Mouse (Mus musculus) heart, adult 2 months (tissue): Measurements from ENCODE around the gene Gm8882. TPM values are rescaled to one million over a fixed set of nuclear protein-coding genes. Genes with fewer than 3 reads are reported as not detected.
"Not testable (repeated sequence)": the region's sequence is repeated elsewhere in the genome, so short reads cannot be mapped to it uniquely, and the experiment has no call there.

Source experiments
- DNase-seq, 2 experiments: peaks; one replicate each; pipeline ENCODE4 v3.0.0; 2021
- H3K27ac ChIP-seq: fragments of 200-600 bp; 2 replicates; pipeline ENCODE4 v1.8.1; 2022
- H3K27me3 ChIP-seq: fragments of 200-500 bp; 2 replicates; pipeline ENCODE4 v1.6.1; 2012; ENCODE audit warnings: mild to moderate bottlenecking, low read length, inconsistent platforms, mixed read lengths; ENCODE audit not compliant: control insufficient read depth, insufficient read depth
- H3K36me3 ChIP-seq: fragments of 200-500 bp; 2 replicates; pipeline ENCODE4 v1.6.1; 2012; ENCODE audit warnings: low read length, inconsistent platforms; ENCODE audit not compliant: control insufficient read depth, insufficient read depth
- H3K4me1 ChIP-seq: fragments of 200-500 bp; 2 replicates; pipeline ENCODE4 v1.6.1; 2011; ENCODE audit warnings: low read length; ENCODE audit not compliant: control insufficient read depth, insufficient read depth
- H3K4me3 ChIP-seq: fragments of 200-600 bp; 2 replicates; pipeline ENCODE4 v1.8.1; 2022
- H3K79me2 ChIP-seq: fragments of 200-500 bp; replicated peaks from 2 replicates; pipeline ENCODE4 v1.6.1; 2012; ENCODE audit warnings: mild to moderate bottlenecking, inconsistent platforms, low read length, moderate library complexity, mixed read lengths; ENCODE audit not compliant: control insufficient read depth, insufficient read depth
- H3K9ac ChIP-seq: fragments of 200-500 bp; 2 replicates; pipeline ENCODE4 v1.6.1; 2012; ENCODE audit warnings: low read depth, mild to moderate bottlenecking, control low read depth, inconsistent platforms, low read length, mixed read lengths
- WGBS: fragments of 180-500 bp; shearing (Covaris S2); methylation state at CpG from one replicate; pipeline ENCODE4 v1.1.7; 2018; 5-methylcytosine and 5-hydroxymethylcytosine counted together
- intact Hi-C: fragments of 180-260 bp; cut with DNase I; formaldehyde crosslinking; loops from one replicate; pipeline ENCODE4 v1.15.1; 2025
- long read RNA-seq: library from polyadenylated mRNA; stranded (forward); transcript quantifications from one replicate; pipeline ENCODE4 v2.0.0, GENCODE M21; 2021
- polyA plus RNA-seq: library from polyadenylated mRNA; depleted of rRNA; stranded (reverse); fragments of >200 nt; gene quantifications from 2 replicates; pipeline ENCODE4 v1.2.3, GENCODE M21; 2012; rRNA removed
- total RNA-seq, 2 experiments: library from RNA; stranded (reverse); gene quantifications; 2 replicates each; pipeline ENCODE4 v1.2.3; 2021

The Gm8882 gene
- total RNA-seq (not detected), polyA plus RNA-seq (not detected in 2 replicates)
- long read RNA-seq: 0 reads

GRCm38 (mm10) chr6:132364034-132364433 is at the start of gene Gm8882:
Gene Gm8882, minus strand, starts transcription at chr6:132364134.
- H3K27me3 ChIP-seq, DNase-seq, intact Hi-C loops, H3K9ac ChIP-seq, H3K79me2 ChIP-seq, H3K27ac ChIP-seq, H3K4me1 ChIP-seq, H3K4me3 ChIP-seq, H3K36me3 ChIP-seq: not testable (repeated sequence)
- WGBS: 49% methylated on average over 1 of the region's 1 CpGs

- H3K36me3 ChIP-seq, H3K27me3 ChIP-seq, H3K9ac ChIP-seq, H3K79me2 ChIP-seq, DNase-seq, H3K4me3 ChIP-seq, H3K4me1 ChIP-seq, H3K27ac ChIP-seq, intact Hi-C loops: not testable (repeated sequence)
Measured at GRCm38 (mm10) chr6:132314657-132315056, 49.3 kb downstream of the Gm8882 start, which contains the start of gene Prpmp5. Gene Prpmp5, minus strand, starts transcription at chr6:132314757.

Other genes starting within 250 kb of the Gm8882 start
- not detected for gene Prb1, start 153.6 kb downstream of the Gm8882 start, total RNA-seq
- not detected in 2 replicates for gene Prb1, start 153.6 kb downstream of the Gm8882 start, polyA plus RNA-seq
- gene Prpmp5, start 49.4 kb downstream of the Gm8882 start, total RNA-seq: not detected
- gene Prpmp5, start 49.4 kb downstream of the Gm8882 start, polyA plus RNA-seq: not detected in 2 replicates
- gene Prh1, start 205.7 kb upstream of the Gm8882 start, total RNA-seq: not detected
- not detected in 2 replicates for gene Prh1, start 205.7 kb upstream of the Gm8882 start, polyA plus RNA-seq
- not detected for gene Prp2, start 231.8 kb upstream of the Gm8882 start, total RNA-seq
- not detected in 2 replicates for gene Prp2, start 231.8 kb upstream of the Gm8882 start, polyA plus RNA-seq